Mouse (Mus musculus) spleen, embryonic (tissue): Measurements from ENCODE around the gene Rap1b.
"Not testable (repeated sequence)": the region's sequence is repeated elsewhere in the genome, so short reads cannot be mapped to it uniquely, and the experiment has no call there.

Source experiments
- CTCF ChIA-PET: fragments of 350-600 bp; sonication (Branson Sonifier 250); formaldehyde crosslinking; loops from one replicate; lab custom pipeline; 2022; lab: Charles Lee

The Rap1b gene

GRCm38 (mm10) chr10:117845597-117846259 is at the start of gene Rap1b:
Gene Rap1b, minus strand, starts transcription at chr10:117846035.
- CTCF ChIA-PET: interaction anchor here (1.8 kb wide), 1 partner anchor 9 kb away, joined by 9 read pairs; no protein-coding TSS in a partner anchor

- CTCF ChIA-PET: no interaction called here
Measured at GRCm38 (mm10) chr10:117895186-117895585, 49.4 kb upstream of the Rap1b start.

GRCm38 (mm10) chr10:117894114-117895035 is 48.5 kb upstream of the Rap1b start:
- CTCF ChIA-PET: no interaction called here

GRCm38 (mm10) chr10:117893128-117893527 is 47.3 kb upstream of the Rap1b start:
- CTCF ChIA-PET: not testable (repeated sequence)

GRCm38 (mm10) chr10:117891327-117891726 is 45.5 kb upstream of the Rap1b start:
- CTCF ChIA-PET: no interaction called here

GRCm38 (mm10) chr10:117888822-117889221 is 43.0 kb upstream of the Rap1b start:
- CTCF ChIA-PET: no interaction called here

- CTCF ChIA-PET: no interaction called here
Measured at GRCm38 (mm10) chr10:117885358-117885757, 39.5 kb upstream of the Rap1b start.

GRCm38 (mm10) chr10:117884760-117885159 is 38.9 kb upstream of the Rap1b start:
- CTCF ChIA-PET: no interaction called here

GRCm38 (mm10) chr10:117883438-117883837 is 37.6 kb upstream of the Rap1b start:
- CTCF ChIA-PET: interaction anchor here (0.7 to 0.9 kb wide), 3 partner anchors 23 to 125 kb away, joined by 4 to 9 read pairs (median 5); no protein-coding TSS in a partner anchor

GRCm38 (mm10) chr10:117878628-117879027 is 32.8 kb upstream of the Rap1b start:
- CTCF ChIA-PET: no interaction called here

- CTCF ChIA-PET: no interaction called here
Measured at GRCm38 (mm10) chr10:117876801-117877200, 31.0 kb upstream of the Rap1b start.

GRCm38 (mm10) chr10:117876400-117876799 is 30.6 kb upstream of the Rap1b start:
- CTCF ChIA-PET: no interaction called here

GRCm38 (mm10) chr10:117874936-117875335 is 29.1 kb upstream of the Rap1b start:
- CTCF ChIA-PET: no interaction called here

- CTCF ChIA-PET: interaction anchor here (0.6 to 0.8 kb wide), 4 partner anchors 11 to 259 kb away, joined by 3 to 5 read pairs (median 4); no protein-coding TSS in a partner anchor
Measured at GRCm38 (mm10) chr10:117873952-117874351, 28.1 kb upstream of the Rap1b start.

- CTCF ChIA-PET: interaction anchor here (1.2 to 1.3 kb wide), 2 partner anchors 10 to 17 kb away, joined by 11 read pairs; no protein-coding TSS in a partner anchor
Measured at GRCm38 (mm10) chr10:117872468-117872867, 26.6 kb upstream of the Rap1b start.

GRCm38 (mm10) chr10:117867301-117867700 is 21.5 kb upstream of the Rap1b start:
- CTCF ChIA-PET: no interaction called here

GRCm38 (mm10) chr10:117866641-117867040 is 20.8 kb upstream of the Rap1b start:
- CTCF ChIA-PET: interaction anchor here (0.6 kb wide), 1 partner anchor 10 kb away, joined by 3 read pairs; no protein-coding TSS in a partner anchor

GRCm38 (mm10) chr10:117864695-117865094 is 18.9 kb upstream of the Rap1b start:
- CTCF ChIA-PET: no interaction called here

GRCm38 (mm10) chr10:117864251-117864650 is 18.4 kb upstream of the Rap1b start:
- CTCF ChIA-PET: no interaction called here

- CTCF ChIA-PET: interaction anchor here (0.6 to 1.4 kb wide), 3 partner anchors 12 to 90 kb away, joined by 3 to 5 read pairs (median 4); no protein-coding TSS in a partner anchor
Measured at GRCm38 (mm10) chr10:117862014-117862580, 16.3 kb upstream of the Rap1b start.

- CTCF ChIA-PET: interaction anchor here (0.6 to 1.1 kb wide), 3 partner anchors 12 to 735 kb away, joined by 3 to 5 read pairs (median 4); no protein-coding TSS in a partner anchor
Measured at GRCm38 (mm10) chr10:117860958-117861357, 15.1 kb upstream of the Rap1b start.

- CTCF ChIA-PET: no interaction called here
Measured at GRCm38 (mm10) chr10:117860361-117860760, 14.5 kb upstream of the Rap1b start.
